21 mouse cellular contexts compared by ENCODE assay signal in the genomic region with DNA sequence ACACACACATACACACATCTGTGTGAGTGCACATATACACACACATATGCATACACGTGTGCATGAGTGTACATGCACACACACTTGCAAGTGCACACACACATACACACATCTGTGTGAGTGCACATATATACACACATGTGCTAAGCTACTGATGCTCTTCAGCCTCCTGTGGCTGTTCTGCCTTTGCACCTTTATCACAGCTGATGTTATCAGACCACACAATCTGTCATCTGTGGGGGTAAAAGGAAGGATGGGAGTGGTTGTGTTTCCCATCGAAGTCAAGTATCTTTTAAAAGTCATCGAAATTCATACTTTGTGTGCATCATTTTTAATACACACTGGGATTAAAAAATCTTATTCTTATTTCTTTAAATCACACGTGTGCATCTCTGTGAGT. TPM values are rescaled to one million over a fixed set of nuclear protein-coding genes. Genes with fewer than 3 reads are reported as not detected.
"Had no signal": no experiment of that assay in that cellular context is flagged by ENCODE, and none has a peak within 500 bp of the region (broad histone marks: within the 10 kb centered on the region; RNA-seq: fewer than 3 reads in every experiment).

No protein-coding gene starts in this region.

- H3K4me2 ChIP-seq: kidney, embryonic 15.5 days; liver, embryonic 13.5 days; midbrain, embryonic 13.5 days had no signal

- H3K27me3 ChIP-seq: liver, embryonic 13.5 days; megakaryocyte, embryonic 14.5 days; midbrain, embryonic 13.5 days had no signal

- H3K9ac ChIP-seq: kidney, embryonic 15.5 days; liver, embryonic 13.5 days; midbrain, embryonic 13.5 days had no signal

- H3K27ac ChIP-seq: kidney, embryonic 15.5 days; left cerebral cortex, adult 2 months; liver, embryonic 13.5 days; macrophage; midbrain, embryonic 10.5 days; midbrain, embryonic 13.5 days; stomach, postnatal 0 days had no signal

- H3K36me3 ChIP-seq: kidney, embryonic 15.5 days; liver, embryonic 13.5 days; midbrain, embryonic 10.5 days; midbrain, embryonic 13.5 days had no signal

- H3K4me1 ChIP-seq: liver, embryonic 13.5 days had no signal

- H3K4me3 ChIP-seq: kidney, embryonic 15.5 days; left cerebral cortex, adult 2 months; liver, embryonic 13.5 days; megakaryocyte, embryonic 14.5 days; midbrain, embryonic 10.5 days; midbrain, embryonic 13.5 days; myocyte had no signal

- H3K9me3 ChIP-seq: kidney, embryonic 15.5 days; liver, embryonic 13.5 days; midbrain, embryonic 10.5 days; midbrain, embryonic 13.5 days had no signal

- ATAC-seq: midbrain, embryonic 13.5 days; midbrain, embryonic 16.5 days had no signal

- DNase-seq: kidney, adult 8-10 months; kidney, postnatal 10 days; kidney, postnatal 36 days; layer of hippocampus, postnatal 36 days; liver, embryonic 13.5 days; lung, adult 2 months; lung, postnatal 14 days; thymus, adult 2 months; thymus, postnatal 25 days had no signal

RNA-seq across cellular contexts. Expression of gene Tyrobp, which starts 11.2 kb away (rescaled TPM):
- polyA plus RNA-seq: myocyte had no signal

RNA-seq across cellular contexts. Expression of gene Hcst, which starts 17.3 kb away (rescaled TPM):
- total RNA-seq: layer of hippocampus, postnatal 36 days had no signal
- polyA plus RNA-seq: midbrain, embryonic 10.5 days; midbrain, embryonic 13.5 days; midbrain, embryonic 16.5 days; myocyte; neural tube, embryonic 11.5 days; neural tube, embryonic 14.5 days had no signal

RNA-seq across cellular contexts. Expression of gene Lrfn3, which starts 39.8 kb away (rescaled TPM):
- total RNA-seq: monocyte, adult 5-6 weeks had no signal
- polyA plus RNA-seq: macrophage had no signal

RNA-seq across cellular contexts. Expression of gene Aplp1, which starts 43.0 kb away (rescaled TPM):
- total RNA-seq: monocyte, adult 5-6 weeks had no signal
